Mouse (Mus musculus): ENCODE measurements at regions not wholly inside any gene's neighbourhood (a gene's known extent, or its start where the extent isn't known, plus 50 kb on each side); places are given as distances from the start of the nearest gene placed in this dataset.

DNA sequence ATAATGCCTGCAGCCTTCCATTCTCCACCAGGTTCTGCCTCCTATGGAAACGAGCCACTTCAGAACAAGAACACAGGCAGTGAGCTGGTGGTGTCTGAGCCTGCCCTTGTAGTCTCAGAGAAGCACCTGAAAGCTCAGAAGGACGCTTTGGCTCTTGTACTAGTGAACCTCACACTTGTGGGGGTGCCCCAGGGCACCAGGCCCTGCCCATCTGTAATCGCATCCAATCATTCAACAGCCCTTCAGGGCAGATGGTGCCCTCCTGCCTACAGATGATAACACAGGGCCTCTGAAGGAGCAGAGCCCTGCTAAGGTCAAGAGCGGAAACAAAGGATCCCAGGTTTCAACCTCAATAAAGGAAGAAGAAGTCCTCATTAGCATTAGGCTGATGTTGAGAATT is 208.8 kb upstream of the Fam19a5 start:
- TF ChIP-seq TAL1 (IDR thresholded peaks at IDR 0.05; ENCODE audit: low read length) (no peak), GATA1 (IDR thresholded peaks at IDR 0.05; ENCODE audit: low read length) (no peak)
- H3K27me3 ChIP-seq (ENCODE audit: control insufficient read depth), result no peaks in the 10 kb centered on the region
- peaks cover 58% of the 10 kb centered on the region for H3K9me3 ChIP-seq (ENCODE audit: control insufficient read depth, low read length)
- no peak overlapping the region for H3K4me3 ChIP-seq (replicated peaks)
- H3K4me1 ChIP-seq (ENCODE audit: control insufficient read depth), result no peaks in the 10 kb centered on the region
- H3K36me3 ChIP-seq (ENCODE audit: control insufficient read depth), result no peaks in the 10 kb centered on the region

GRCm38 (mm10) chr15:87335737-87336136 is 208.4 kb upstream of the Fam19a5 start:
- H3K36me3 ChIP-seq (ENCODE audit: control insufficient read depth), result no peaks in the 10 kb centered on the region
- H3K4me3 ChIP-seq (replicated peaks), result no peak overlapping the region
- TF ChIP-seq GATA1 (IDR thresholded peaks at IDR 0.05; ENCODE audit: low read length), result no peak
- TF ChIP-seq TAL1 (IDR thresholded peaks at IDR 0.05; ENCODE audit: low read length), result no peak
- no peaks in the 10 kb centered on the region for H3K4me1 ChIP-seq (ENCODE audit: control insufficient read depth)
- peaks cover 59% of the 10 kb centered on the region for H3K9me3 ChIP-seq (ENCODE audit: control insufficient read depth, low read length)
- H3K27me3 ChIP-seq (ENCODE audit: control insufficient read depth), result no peaks in the 10 kb centered on the region

GRCm38 (mm10) chr15:87339904-87340303 is 204.2 kb upstream of the Fam19a5 start:
- TF ChIP-seq TAL1 (IDR thresholded peaks at IDR 0.05; ENCODE audit: low read length), result no peak
- TF ChIP-seq GATA1 (IDR thresholded peaks at IDR 0.05; ENCODE audit: low read length), result no peak
- peaks cover 65% of the 10 kb centered on the region for H3K9me3 ChIP-seq (ENCODE audit: control insufficient read depth, low read length)

GRCm38 (mm10) chr15:87342656-87343055 is 201.4 kb upstream of the Fam19a5 start:
- H3K4me1 ChIP-seq (ENCODE audit: control insufficient read depth), result no peaks in the 10 kb centered on the region
- H3K36me3 ChIP-seq (ENCODE audit: control insufficient read depth), result no peaks in the 10 kb centered on the region
- no peaks in the 10 kb centered on the region for H3K27me3 ChIP-seq (ENCODE audit: control insufficient read depth)
- H3K9me3 ChIP-seq (ENCODE audit: control insufficient read depth, low read length), result peaks cover 56% of the 10 kb centered on the region
- no peak overlapping the region for H3K4me3 ChIP-seq (replicated peaks)
- no peak for TF ChIP-seq TAL1 (IDR thresholded peaks at IDR 0.05; ENCODE audit: low read length)
- no peak for TF ChIP-seq GATA1 (IDR thresholded peaks at IDR 0.05; ENCODE audit: low read length)

More at GRCm38 (mm10) chr15:87339904-87340303, 204.2 kb upstream of the Fam19a5 start:
- no peak overlapping the region for H3K4me3 ChIP-seq (replicated peaks)
- no peaks in the 10 kb centered on the region for H3K4me1 ChIP-seq (ENCODE audit: control insufficient read depth)
- H3K27me3 ChIP-seq (ENCODE audit: control insufficient read depth), result no peaks in the 10 kb centered on the region
- H3K36me3 ChIP-seq (ENCODE audit: control insufficient read depth), result no peaks in the 10 kb centered on the region

DNA sequence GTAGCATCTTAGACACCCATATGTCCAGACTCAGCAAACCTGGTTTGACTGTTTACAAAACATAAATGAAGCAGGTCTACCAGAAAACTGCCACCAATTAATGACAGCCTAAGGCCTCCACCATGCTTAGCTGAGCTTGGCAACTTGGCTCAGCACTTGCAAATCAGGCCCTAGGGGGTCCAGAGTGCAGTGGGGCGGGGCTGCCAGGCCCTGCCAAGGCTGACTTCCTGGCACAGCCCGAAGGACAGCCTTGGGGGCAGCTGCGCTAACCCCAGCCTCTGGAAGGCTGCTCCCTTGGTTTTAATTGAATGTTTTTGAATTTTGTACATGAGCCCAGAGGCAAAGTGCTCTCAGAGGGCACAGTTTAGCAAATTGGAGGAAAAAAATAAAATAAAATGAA is 198.3 kb upstream of the Fam19a5 start:
- Histone ChIP-seq H3K4me1 (ENCODE audit: control insufficient read depth) (no peaks in the 10 kb centered on the region), H3K9me3 (ENCODE audit: control insufficient read depth, low read length) (peaks cover 69% of the 10 kb centered on the region), H3K36me3 (ENCODE audit: control insufficient read depth) (no peaks in the 10 kb centered on the region), H3K4me3 (replicated peaks) (no peak overlapping the region), H3K27me3 (ENCODE audit: control insufficient read depth) (no peaks in the 10 kb centered on the region)
- TF ChIP-seq TAL1 (IDR thresholded peaks at IDR 0.05; ENCODE audit: low read length) (no peak), GATA1 (IDR thresholded peaks at IDR 0.05; ENCODE audit: low read length) (no peak)

DNA sequence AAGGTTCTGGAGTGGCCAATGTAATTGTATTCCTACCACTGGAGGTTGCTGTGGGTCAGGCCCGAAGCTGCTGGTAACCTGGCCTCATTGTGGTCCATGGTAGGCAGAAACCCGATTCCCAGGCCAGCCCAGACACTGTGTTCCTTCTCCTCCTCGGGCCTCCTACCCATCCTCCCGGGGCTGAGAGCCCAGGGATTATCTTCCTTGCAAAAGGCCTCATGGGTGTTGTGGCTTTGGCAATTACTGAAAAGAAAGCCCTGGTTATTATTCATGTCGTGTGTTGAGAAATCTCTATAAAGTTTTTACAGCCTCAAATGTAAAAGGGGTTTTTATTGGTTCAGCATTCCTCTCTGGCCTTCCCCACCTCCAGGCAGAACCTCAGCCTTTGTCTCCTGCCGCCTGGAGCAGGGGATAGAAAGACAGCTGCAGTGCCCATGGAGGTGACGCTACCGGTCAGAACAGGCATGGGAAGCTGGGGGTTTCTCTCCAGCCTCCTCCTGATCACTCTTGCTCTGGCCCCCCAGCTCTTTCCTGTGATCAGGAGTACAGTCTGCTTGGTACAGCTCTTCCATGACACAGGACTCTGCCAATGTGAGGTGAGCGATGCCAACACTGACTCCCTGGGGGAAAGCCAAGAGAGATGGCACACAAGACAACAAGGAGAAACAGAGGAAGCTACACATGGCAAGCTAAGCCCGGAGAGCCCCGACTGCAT is 194.4 kb upstream of the Fam19a5 start:
- no peaks in the 10 kb centered on the region for H3K36me3 ChIP-seq (ENCODE audit: control insufficient read depth)
- H3K4me1 ChIP-seq (ENCODE audit: control insufficient read depth), result no peaks in the 10 kb centered on the region
- H3K9me3 ChIP-seq (ENCODE audit: control insufficient read depth, low read length), result peaks cover 81% of the 10 kb centered on the region
- TF ChIP-seq GATA1 (IDR thresholded peaks at IDR 0.05; ENCODE audit: low read length), result no peak
- TF ChIP-seq TAL1 (IDR thresholded peaks at IDR 0.05; ENCODE audit: low read length), result no peak
- no peak overlapping the region for H3K4me3 ChIP-seq (replicated peaks)
- H3K27me3 ChIP-seq (ENCODE audit: control insufficient read depth), result no peaks in the 10 kb centered on the region

DNA sequence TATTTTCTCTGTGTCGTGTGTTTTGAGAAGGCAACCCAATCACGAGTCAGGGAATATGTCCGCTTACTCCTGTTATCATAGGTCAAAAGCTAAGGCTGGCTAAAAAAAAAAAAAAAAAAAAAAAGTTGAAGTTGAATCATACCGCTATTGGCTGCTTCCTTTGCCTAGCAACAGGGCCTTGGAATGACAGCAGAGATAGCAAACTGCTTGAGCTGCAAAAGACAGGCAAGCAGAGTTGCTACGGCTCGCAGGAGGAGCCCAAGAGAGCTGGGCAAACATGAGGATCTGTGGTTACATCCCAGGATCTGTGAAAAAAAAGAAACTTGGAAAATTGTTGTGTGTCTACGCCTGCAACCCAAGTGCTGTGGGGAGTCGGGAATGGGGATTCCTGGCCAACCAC is 191.3 kb upstream of the Fam19a5 start:
- Histone ChIP-seq H3K9me3 (ENCODE audit: control insufficient read depth, low read length) (peaks cover 71% of the 10 kb centered on the region), H3K27me3 (ENCODE audit: control insufficient read depth) (no peaks in the 10 kb centered on the region), H3K36me3 (ENCODE audit: control insufficient read depth) (no peaks in the 10 kb centered on the region), H3K4me3 (replicated peaks) (no peak overlapping the region), H3K4me1 (ENCODE audit: control insufficient read depth) (no peaks in the 10 kb centered on the region)
- TF ChIP-seq GATA1 (IDR thresholded peaks at IDR 0.05; ENCODE audit: low read length), result no peak
- no peak for TF ChIP-seq TAL1 (IDR thresholded peaks at IDR 0.05; ENCODE audit: low read length)

DNA sequence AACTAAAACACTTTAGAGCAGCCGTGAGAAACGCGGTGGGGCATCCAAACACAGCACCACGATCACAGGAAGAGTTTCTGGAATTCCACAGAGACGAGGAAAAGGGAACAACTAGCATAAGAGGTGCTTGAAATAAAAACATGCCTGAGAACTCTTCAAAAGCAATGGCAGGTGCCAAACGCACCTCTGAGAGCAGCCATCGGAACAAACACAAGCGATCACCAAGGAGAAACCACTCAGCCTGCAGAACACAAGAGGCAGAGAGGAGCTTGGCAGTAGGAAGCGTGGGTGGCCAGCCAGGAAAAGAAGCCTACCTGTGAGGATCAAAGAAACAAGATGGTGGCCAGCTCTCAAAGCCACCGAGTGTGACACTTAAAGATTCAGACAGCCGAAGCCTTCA is 190.2 kb upstream of the Fam19a5 start:
- no peaks in the 10 kb centered on the region for H3K4me1 ChIP-seq (ENCODE audit: control insufficient read depth)
- H3K4me3 ChIP-seq (replicated peaks), result no peak overlapping the region
- H3K9me3 ChIP-seq (ENCODE audit: control insufficient read depth, low read length), result peaks cover 61% of the 10 kb centered on the region
- TF ChIP-seq GATA1 (IDR thresholded peaks at IDR 0.05; ENCODE audit: low read length), result no peak
- TF ChIP-seq TAL1 (IDR thresholded peaks at IDR 0.05; ENCODE audit: low read length), result no peak
- no peaks in the 10 kb centered on the region for H3K36me3 ChIP-seq (ENCODE audit: control insufficient read depth)
- H3K27me3 ChIP-seq (ENCODE audit: control insufficient read depth), result no peaks in the 10 kb centered on the region

DNA sequence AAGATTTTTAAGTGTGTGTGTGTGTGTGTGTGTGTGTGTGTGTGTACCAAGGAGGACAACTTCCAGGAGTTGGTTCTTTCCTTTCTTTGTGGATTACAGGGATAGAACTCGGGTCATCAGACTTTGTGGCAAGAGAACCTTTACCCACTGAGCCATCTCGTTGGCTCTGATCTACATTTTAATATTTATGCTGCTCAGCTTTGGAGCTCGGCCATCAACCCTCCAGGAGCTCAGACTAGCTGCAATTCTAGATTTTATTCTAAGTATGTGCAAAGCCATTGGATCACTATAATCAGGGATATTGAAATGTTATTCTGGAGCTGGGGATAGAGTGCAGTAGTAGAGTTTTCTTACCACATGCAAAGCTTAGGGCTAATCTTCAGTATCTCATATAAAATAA is 183.6 kb upstream of the Fam19a5 start:
- Histone ChIP-seq H3K27me3 (ENCODE audit: control insufficient read depth) (no peaks in the 10 kb centered on the region), H3K36me3 (ENCODE audit: control insufficient read depth) (no peaks in the 10 kb centered on the region), H3K9me3 (ENCODE audit: control insufficient read depth, low read length) (peaks cover 28% of the 10 kb centered on the region), H3K4me1 (ENCODE audit: control insufficient read depth) (no peaks in the 10 kb centered on the region), H3K4me3 (replicated peaks) (no peak overlapping the region)
- TF ChIP-seq GATA1 (IDR thresholded peaks at IDR 0.05; ENCODE audit: low read length), result no peak
- TF ChIP-seq TAL1 (IDR thresholded peaks at IDR 0.05; ENCODE audit: low read length), result no peak
